Mouse (Mus musculus): ENCODE data around the gene B3glct. TPM values are rescaled to one million over a fixed set of nuclear protein-coding genes. Genes with fewer than 3 reads are reported as not detected.

The B3glct gene
- 18.2 and 19.0 TPM in 2 replicates for polyA plus RNA-seq (2014; fragmentation: Nextera tagmentation; extraction: Ambion mirVana)

DNA sequence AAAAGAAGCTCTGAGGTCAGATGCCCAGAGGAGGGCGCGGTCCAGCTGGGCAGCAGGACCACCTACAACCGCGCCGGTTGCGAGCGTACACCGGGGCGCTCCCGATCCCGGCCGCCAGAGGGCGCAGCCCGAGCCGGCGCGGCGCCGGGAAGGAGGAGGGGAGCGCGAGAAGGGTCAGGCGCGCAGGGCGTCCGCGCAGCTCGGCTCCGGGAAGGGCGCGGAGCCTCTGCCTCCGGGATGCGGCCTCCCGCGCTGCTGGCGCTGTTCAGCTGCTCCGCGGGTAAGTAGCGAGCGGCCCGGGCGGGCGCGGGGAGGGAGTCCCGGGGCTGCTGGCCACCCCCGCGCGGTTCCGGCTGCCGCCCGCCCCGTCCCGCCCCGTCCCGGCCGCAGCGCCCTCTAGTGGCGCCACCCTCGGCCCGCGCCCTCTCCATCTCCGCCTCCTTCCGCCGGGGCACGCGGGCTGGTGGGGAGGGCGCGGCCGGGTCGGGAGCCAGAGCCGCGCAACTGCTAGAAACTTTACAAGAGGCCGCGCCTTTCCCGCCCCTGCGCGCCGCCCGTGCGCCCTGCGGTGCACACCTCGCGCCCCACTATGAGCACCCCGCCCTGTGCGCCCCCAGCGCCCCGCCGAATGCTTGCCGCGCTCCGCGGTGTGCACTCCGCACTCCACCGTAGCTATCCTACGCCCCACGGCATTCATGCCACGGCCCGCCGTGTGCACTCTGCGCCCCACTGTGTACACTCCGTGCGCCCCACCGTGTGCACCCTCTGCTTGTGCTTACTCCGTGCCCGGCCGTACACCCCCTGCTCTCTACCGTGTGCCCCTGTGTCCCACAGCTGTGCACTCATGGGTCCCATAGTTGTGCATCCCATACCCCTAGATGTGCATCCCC, at the start of gene B3glct:
B3glct (plus strand) TSS at position 131 of the 890 bp plus-strand sequence.
- H3K27me3 ChIP-seq (ENCODE audit: control insufficient read depth, insufficient read depth, low read length) = no peaks in the 10 kb centered on the region
- WGBS = under 1% methylated on average over 93 of the region's 106 CpGs
- H3K9me3 ChIP-seq (ENCODE audit: control insufficient read depth, low read length) = no peaks in the 10 kb centered on the region
- H3K4me1 ChIP-seq (ENCODE audit: control insufficient read depth, insufficient read depth, low read length) = peaks cover 9% of the 10 kb centered on the region; the same call in 1 of the 2 replicates
- peak within 1 kb of the TSS; percentile 70 for H3K4me3 ChIP-seq (replicated peaks; ENCODE audit: low read depth, low read length)
- H3K27ac ChIP-seq (replicated peaks; ENCODE audit: low read depth, low read length) = peak within 1 kb of the TSS; percentile 61; the same call in 1 of the 2 replicates
- H3K4me2 ChIP-seq (ENCODE audit: low read length) = peak within 1 kb of the TSS; percentile 87
- no peaks in the 10 kb centered on the region for H3K36me3 ChIP-seq (ENCODE audit: control insufficient read depth, insufficient read depth, low read length)
- DNase-seq (peak; percentile 91), ATAC-seq (ENCODE audit: low FRiP score, low TSS enrichment) (peak; percentile 93)
- peak within 1 kb of the TSS; percentile 75 for H3K9ac ChIP-seq (replicated peaks; ENCODE audit: low read length)

DNA sequence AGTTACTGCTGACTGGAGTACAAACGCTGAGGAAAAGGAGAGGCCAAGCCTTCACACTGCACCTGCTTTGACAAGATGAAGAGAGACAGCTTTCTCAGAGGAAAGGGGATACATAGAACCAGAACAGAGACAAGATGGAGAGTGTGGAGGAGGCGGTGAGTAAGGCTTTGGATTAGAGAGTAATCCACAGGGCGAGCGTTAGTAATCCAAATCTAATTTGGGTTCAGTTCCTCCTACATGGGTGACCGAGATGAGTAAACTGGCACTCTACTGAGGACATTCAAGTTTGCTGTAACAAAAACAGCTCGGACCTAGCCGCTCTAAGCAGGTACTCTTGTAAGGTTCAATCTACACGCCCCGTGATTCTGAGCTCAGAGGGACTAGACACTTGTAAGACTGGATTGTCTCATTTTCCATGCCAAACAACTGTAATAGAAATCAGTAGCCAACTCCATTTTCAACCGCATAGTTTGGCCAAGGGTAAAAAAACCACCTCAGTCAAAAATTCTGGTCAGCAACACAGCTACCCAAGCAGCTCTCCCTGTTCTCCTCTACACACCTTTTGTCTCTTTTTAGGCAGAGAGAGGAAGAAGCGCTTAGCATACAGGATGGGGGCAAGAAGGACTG, 43.5 kb upstream of the B3glct start:
- no peak overlapping the region for H3K27ac ChIP-seq (replicated peaks; ENCODE audit: low read depth, low read length)
- no peak for DNase-seq
- no peak for ATAC-seq (ENCODE audit: low FRiP score, low TSS enrichment)
- H3K9ac ChIP-seq (replicated peaks; ENCODE audit: low read length) = peak overlapping the region; percentile 67
- peak overlapping the region; percentile 70 for H3K4me3 ChIP-seq (replicated peaks; ENCODE audit: low read depth, low read length)
- WGBS = 75% methylated on average over 11 of the region's 11 CpGs
- H3K4me2 ChIP-seq (ENCODE audit: low read length) = peak overlapping the region; percentile 94
- peaks cover 15% of the 10 kb centered on the region for H3K4me1 ChIP-seq (ENCODE audit: control insufficient read depth, insufficient read depth, low read length)
- no peaks in the 10 kb centered on the region for H3K9me3 ChIP-seq (ENCODE audit: control insufficient read depth, low read length)
- H3K27me3 ChIP-seq (ENCODE audit: control insufficient read depth, insufficient read depth, low read length) = no peaks in the 10 kb centered on the region
- peaks cover 34% of the 10 kb centered on the region for H3K36me3 ChIP-seq (ENCODE audit: control insufficient read depth, insufficient read depth, low read length)

DNA sequence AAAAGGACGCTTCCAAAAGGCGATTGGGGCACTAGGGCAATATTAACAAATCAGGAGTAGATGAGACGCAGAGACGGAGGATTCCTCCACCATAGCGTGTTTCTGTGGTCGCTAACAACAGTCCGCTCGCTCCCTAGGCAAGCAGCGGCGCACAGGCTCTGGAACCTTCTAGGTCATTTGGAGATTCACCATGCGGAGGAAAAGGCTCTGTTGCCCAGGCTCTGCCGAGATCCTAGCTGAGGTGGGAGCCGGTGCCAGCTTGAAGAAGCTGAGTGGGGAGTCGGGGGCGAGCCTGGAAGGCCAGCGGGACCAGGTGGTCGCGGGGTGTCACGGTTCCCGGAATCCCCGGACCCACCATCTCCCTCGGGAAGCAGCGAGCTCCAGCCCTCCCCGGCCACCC, 42.5 kb upstream of the B3glct start:
- Histone ChIP-seq H3K9ac (replicated peaks; ENCODE audit: low read length) (peak overlapping the region; percentile 67), H3K36me3 (ENCODE audit: control insufficient read depth, insufficient read depth, low read length) (peaks cover 24% of the 10 kb centered on the region), H3K4me1 (ENCODE audit: control insufficient read depth, insufficient read depth, low read length) (peaks cover 15% of the 10 kb centered on the region), H3K4me3 (replicated peaks; ENCODE audit: low read depth, low read length) (peak overlapping the region; percentile 70), H3K4me2 (ENCODE audit: low read length) (peak overlapping the region; percentile 94), H3K27ac (replicated peaks; ENCODE audit: low read depth, low read length) (peak overlapping the region; percentile 83), H3K9me3 (ENCODE audit: control insufficient read depth, low read length) (no peaks in the 10 kb centered on the region), H3K27me3 (ENCODE audit: control insufficient read depth, insufficient read depth, low read length) (no peaks in the 10 kb centered on the region)
- ATAC-seq (ENCODE audit: low FRiP score, low TSS enrichment) (no peak; the same call in 1 of the 2 replicates), DNase-seq (peak; percentile 61)
- under 1% methylated on average over 24 of the region's 24 CpGs for WGBS

DNA sequence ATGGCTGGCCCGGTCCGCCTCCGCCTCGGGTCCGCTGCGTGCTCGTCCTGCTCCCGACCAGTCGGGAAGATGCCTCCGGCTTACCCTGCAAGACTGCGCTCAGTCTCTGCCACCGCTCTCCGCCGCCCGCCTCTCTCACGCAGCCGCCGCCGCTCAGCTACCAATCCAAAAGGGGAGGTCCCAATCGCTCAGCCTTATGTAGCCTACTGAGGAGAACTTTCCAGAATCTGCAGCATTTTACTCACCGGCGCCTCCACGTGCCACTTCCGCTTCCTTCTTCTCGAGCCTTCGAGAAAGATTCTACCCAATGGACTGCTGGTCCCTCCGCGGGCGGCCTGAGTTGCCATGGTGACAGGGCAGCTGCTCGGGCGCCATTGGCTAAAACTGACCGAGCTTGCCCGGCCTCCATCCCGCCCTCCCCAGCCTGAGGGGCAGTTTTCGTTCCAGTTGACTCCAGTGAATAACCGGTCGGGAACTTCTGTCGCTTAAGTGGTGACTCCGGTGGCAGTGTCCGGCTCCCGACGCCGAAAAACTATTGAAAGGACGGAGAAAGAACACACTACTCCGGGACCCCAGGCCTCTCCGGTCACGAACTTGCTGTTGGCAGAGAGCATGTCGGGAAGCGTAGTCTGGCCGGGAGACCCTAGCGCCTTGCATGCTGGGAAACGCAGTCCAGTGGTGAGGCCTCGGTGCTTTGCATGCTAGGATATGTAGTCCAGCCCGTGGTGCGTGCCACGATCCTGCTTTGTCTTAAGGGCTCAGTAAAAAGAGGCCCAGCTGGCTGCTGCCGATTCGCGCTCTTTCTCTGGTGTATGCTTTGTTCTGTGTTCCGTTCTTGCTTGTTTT, 41.7 kb upstream of the B3glct start, which contains the start of gene Hsph1:
Hsph1 (minus strand) TSS at position 302 of the 846 bp plus-strand sequence.
- Histone ChIP-seq H3K36me3 (ENCODE audit: control insufficient read depth, insufficient read depth, low read length) (peaks cover 17% of the 10 kb centered on the region), H3K4me2 (ENCODE audit: low read length) (peak within 1 kb of the TSS; percentile 94), H3K27ac (replicated peaks; ENCODE audit: low read depth, low read length) (peak within 1 kb of the TSS; percentile 83), H3K27me3 (ENCODE audit: control insufficient read depth, insufficient read depth, low read length) (no peaks in the 10 kb centered on the region), H3K4me3 (replicated peaks; ENCODE audit: low read depth, low read length) (peak within 1 kb of the TSS; percentile 70), H3K9ac (replicated peaks; ENCODE audit: low read length) (peak within 1 kb of the TSS; percentile 67), H3K9me3 (ENCODE audit: control insufficient read depth, low read length) (no peaks in the 10 kb centered on the region), H3K4me1 (ENCODE audit: control insufficient read depth, insufficient read depth, low read length) (peaks cover 15% of the 10 kb centered on the region)
- WGBS = under 1% methylated on average over 60 of the region's 60 CpGs
- peak; percentile 98 for DNase-seq
- peak; percentile 99 for ATAC-seq (ENCODE audit: low FRiP score, low TSS enrichment)

DNA sequence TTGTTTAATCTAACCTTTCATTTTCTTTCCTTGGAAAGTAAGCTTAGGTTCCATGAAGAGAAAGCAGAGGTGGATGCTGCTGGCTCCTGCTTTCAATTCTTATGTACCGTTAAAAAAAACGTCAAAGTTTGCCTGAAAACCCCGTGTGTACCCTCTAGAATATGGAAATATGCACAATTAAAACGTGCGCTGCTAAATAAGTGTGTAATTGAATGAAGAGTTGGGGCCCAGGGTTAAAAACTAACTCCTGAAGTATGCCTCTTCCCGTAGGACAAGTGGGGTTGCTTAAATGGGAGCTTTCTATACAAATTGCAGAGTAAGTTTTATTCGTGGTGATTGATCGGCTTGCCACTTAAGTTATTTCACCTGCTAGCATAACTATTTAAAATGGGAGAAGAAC, 40.7 kb upstream of the B3glct start:
- no peak overlapping the region; the same call in 1 of the 2 replicates for H3K4me3 ChIP-seq (replicated peaks; ENCODE audit: low read depth, low read length)
- no peak for ATAC-seq (ENCODE audit: low FRiP score, low TSS enrichment)

DNA sequence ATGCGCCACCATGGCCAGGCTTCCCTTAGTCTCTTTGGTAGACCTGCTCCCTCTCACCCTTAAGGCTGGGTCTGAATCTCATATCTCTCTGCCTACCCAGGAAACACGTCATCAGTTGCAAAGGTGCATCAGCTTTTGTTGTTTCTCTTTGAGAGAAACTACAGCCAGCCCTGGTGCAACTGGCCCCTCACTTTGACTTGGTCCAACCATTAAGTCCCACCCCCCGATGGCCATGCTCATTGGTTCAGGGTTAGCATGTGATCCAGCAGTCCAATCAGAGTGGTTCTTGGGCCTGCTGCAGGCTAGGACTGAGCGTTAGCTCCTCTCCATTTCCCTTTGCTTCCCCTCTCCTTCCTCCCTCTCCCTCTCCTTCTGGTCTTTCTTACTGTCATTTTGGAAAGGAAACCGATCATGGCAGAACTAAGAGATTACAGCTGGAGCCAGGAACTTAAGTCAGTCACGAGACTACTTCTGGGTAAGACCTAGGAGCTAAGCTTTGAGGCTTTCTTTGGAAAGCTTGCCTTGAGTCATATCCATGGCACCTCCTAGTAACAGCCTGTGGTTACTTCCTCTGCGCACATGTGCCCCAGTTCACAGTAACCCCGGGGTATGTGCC, 36.6 kb upstream of the B3glct start:
- ATAC-seq (ENCODE audit: low FRiP score, low TSS enrichment) (no peak), DNase-seq (no peak)
- Histone ChIP-seq H3K27me3 (ENCODE audit: control insufficient read depth, insufficient read depth, low read length) (no peaks in the 10 kb centered on the region), H3K4me2 (ENCODE audit: low read length) (no peak overlapping the region), H3K4me1 (ENCODE audit: control insufficient read depth, insufficient read depth, low read length) (no peaks in the 10 kb centered on the region), H3K4me3 (replicated peaks; ENCODE audit: low read depth, low read length) (no peak overlapping the region), H3K27ac (replicated peaks; ENCODE audit: low read depth, low read length) (no peak overlapping the region), H3K36me3 (ENCODE audit: control insufficient read depth, insufficient read depth, low read length) (no peaks in the 10 kb centered on the region), H3K9ac (replicated peaks; ENCODE audit: low read length) (no peak overlapping the region), H3K9me3 (ENCODE audit: control insufficient read depth, low read length) (no peaks in the 10 kb centered on the region)
- WGBS = 91% methylated on average over 8 of the region's 8 CpGs

More for the DNA sequence above, 40.7 kb upstream of the B3glct start:
- H3K9ac ChIP-seq (replicated peaks; ENCODE audit: low read length) = no peak overlapping the region
- peaks cover 7% of the 10 kb centered on the region for H3K36me3 ChIP-seq (ENCODE audit: control insufficient read depth, insufficient read depth, low read length)
- WGBS = 55% methylated on average over 8 of the region's 8 CpGs
- peaks cover 15% of the 10 kb centered on the region for H3K4me1 ChIP-seq (ENCODE audit: control insufficient read depth, insufficient read depth, low read length)
- peak; percentile 46 for DNase-seq
- H3K4me2 ChIP-seq (ENCODE audit: low read length) = peak overlapping the region; percentile 94
- H3K27ac ChIP-seq (replicated peaks; ENCODE audit: low read depth, low read length) = no peak overlapping the region
- no peaks in the 10 kb centered on the region for H3K27me3 ChIP-seq (ENCODE audit: control insufficient read depth, insufficient read depth, low read length)
- H3K9me3 ChIP-seq (ENCODE audit: control insufficient read depth, low read length) = no peaks in the 10 kb centered on the region

DNA sequence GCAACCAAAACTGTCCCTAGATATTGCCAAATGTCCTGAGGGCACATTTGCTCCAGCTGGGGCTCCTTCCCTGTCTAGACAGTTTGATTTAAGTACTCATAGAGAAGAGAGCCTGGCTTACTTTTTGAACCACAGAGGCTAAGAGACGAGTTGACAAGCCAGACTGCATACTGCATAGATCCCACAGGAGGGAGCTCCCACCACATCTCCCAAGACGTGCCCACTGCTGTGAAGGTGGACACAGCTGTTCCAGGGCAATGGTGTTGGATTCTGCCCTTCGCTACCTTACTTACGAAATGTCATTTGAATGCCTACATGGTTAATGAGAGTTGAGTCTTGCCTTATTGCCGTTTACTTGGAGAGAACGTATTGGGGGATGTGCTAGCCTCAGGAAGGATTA, 35.7 kb upstream of the B3glct start:
- DNase-seq (peak; percentile 64), ATAC-seq (ENCODE audit: low FRiP score, low TSS enrichment) (no peak)
- no peaks in the 10 kb centered on the region for H3K36me3 ChIP-seq (ENCODE audit: control insufficient read depth, insufficient read depth, low read length)
- H3K4me1 ChIP-seq (ENCODE audit: control insufficient read depth, insufficient read depth, low read length) = no peaks in the 10 kb centered on the region
- H3K27me3 ChIP-seq (ENCODE audit: control insufficient read depth, insufficient read depth, low read length) = no peaks in the 10 kb centered on the region
- H3K27ac ChIP-seq (replicated peaks; ENCODE audit: low read depth, low read length) = no peak overlapping the region
- no peak overlapping the region for H3K9ac ChIP-seq (replicated peaks; ENCODE audit: low read length)
- H3K4me2 ChIP-seq (ENCODE audit: low read length) = no peak overlapping the region
- H3K9me3 ChIP-seq (ENCODE audit: control insufficient read depth, low read length) = no peaks in the 10 kb centered on the region
- 49% methylated on average over 6 of the region's 6 CpGs for WGBS
- H3K4me3 ChIP-seq (replicated peaks; ENCODE audit: low read depth, low read length) = no peak overlapping the region

Data from midbrain, embryonic 14.5 days (tissue).